Mouse (Mus musculus) T-helper 1 cell (primary cell): ENCODE data around the gene Per1.

ENCODE experiments used
- in situ Hi-C: fragments of 300-600 bp; cut with MboI, MseI; formaldehyde crosslinking; loops from one replicate; pipeline ENCODE4 v1.15.1; 2025; ENCODE audit warnings: high pct_unique_total_duplicates

The Per1 gene

GRCm38 (mm10) chr11:69094697-69095429 lies at the start of gene Per1:
Per1 (plus strand) TSS chr11:69095217.
- in situ Hi-C loops = loop anchor here (10.0 kb wide), 2 partner anchors 660 to 890 kb away; partner anchors contain the start of genes Ctdnep1, Elp5 and Pik3r5

GRCm38 (mm10) chr11:69045531-69046394 lies 49.3 kb upstream of the Per1 start, which contains the start of gene Aurkb:
Aurkb (plus strand) TSS chr11:69045647.
- in situ Hi-C loops = no loop called here

GRCm38 (mm10) chr11:69046395-69046774 lies 48.6 kb upstream of the Per1 start:
- in situ Hi-C loops = no loop called here

GRCm38 (mm10) chr11:69047592-69047991 lies 47.4 kb upstream of the Per1 start:
- in situ Hi-C loops = no loop called here

DNA sequence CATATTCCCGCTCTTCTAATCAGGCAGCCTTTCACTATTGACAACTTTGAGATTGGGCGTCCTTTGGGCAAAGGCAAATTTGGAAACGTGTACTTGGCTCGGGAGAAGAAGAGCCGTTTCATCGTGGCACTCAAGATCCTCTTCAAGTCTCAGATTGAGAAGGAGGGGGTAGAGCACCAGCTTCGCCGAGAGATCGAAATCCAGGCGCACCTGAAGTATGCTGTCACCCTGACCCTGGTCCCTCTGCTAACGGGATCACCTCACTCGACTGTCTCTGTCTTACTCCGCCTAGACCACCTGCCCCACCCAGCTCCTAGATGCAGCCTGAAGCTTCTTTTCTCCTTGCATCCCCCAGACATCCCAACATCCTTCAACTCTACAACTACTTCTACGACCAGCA lies 46.9 kb upstream of the Per1 start:
- in situ Hi-C loops = no loop called here

GRCm38 (mm10) chr11:69050748-69051147 lies 44.3 kb upstream of the Per1 start:
- in situ Hi-C loops = no loop called here

GRCm38 (mm10) chr11:69051771-69052170 lies 43.2 kb upstream of the Per1 start:
- in situ Hi-C loops = no loop called here

GRCm38 (mm10) chr11:69052824-69053421 lies 42.1 kb upstream of the Per1 start:
- in situ Hi-C loops = no loop called here

GRCm38 (mm10) chr11:69053848-69054247 lies 41.2 kb upstream of the Per1 start:
- in situ Hi-C loops = no loop called here

GRCm38 (mm10) chr11:69058265-69058664 lies 36.8 kb upstream of the Per1 start:
- in situ Hi-C loops = no loop called here

- in situ Hi-C loops = no loop called here
These were observed 36.2 kb upstream of the Per1 start for GRCm38 (mm10) chr11:69058729-69059356.

DNA sequence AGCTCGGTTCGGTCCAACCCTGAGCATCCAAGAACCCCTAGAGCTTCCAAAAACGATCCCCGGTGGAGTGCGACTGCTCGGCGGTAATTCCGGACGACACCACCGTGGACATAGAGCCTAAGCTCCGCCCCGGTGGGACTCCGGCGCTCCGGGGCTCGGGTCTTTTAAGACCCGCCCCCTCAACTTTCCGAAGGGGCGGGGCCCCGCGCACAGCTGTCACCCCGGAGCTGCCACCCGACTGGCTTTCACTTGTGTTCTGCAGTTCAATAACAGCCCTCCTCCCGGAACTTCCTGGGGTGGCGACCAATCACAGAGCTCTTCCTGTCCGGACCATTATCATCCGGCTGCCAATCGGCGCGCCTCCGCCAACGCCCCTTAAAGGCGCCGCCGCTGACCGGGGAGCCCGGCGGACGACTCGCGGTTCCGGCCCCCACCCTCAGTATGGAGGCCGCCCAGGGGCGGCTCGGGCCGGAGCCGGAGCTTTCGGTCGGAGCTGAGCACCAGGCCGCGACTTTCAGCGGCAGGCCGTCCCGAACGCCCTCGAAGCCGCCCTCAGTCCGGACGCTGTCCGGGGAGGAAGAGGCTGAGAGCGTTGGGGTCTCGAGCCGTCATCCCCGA lies 35.6 kb upstream of the Per1 start, which contains the start of gene Borcs6:
Borcs6 (plus strand) TSS at position 361 of the 618 bp plus-strand sequence.
- in situ Hi-C loops = no loop called here

- in situ Hi-C loops = loop anchor here (5.0 to 10.0 kb wide), 2 partner anchors 62 to 175 kb away; partner anchors contain the start of genes 9130213A22Rik, Gucy2e and Hes7
These were observed 35.0 kb upstream of the Per1 start for GRCm38 (mm10) chr11:69059975-69060411.

DNA sequence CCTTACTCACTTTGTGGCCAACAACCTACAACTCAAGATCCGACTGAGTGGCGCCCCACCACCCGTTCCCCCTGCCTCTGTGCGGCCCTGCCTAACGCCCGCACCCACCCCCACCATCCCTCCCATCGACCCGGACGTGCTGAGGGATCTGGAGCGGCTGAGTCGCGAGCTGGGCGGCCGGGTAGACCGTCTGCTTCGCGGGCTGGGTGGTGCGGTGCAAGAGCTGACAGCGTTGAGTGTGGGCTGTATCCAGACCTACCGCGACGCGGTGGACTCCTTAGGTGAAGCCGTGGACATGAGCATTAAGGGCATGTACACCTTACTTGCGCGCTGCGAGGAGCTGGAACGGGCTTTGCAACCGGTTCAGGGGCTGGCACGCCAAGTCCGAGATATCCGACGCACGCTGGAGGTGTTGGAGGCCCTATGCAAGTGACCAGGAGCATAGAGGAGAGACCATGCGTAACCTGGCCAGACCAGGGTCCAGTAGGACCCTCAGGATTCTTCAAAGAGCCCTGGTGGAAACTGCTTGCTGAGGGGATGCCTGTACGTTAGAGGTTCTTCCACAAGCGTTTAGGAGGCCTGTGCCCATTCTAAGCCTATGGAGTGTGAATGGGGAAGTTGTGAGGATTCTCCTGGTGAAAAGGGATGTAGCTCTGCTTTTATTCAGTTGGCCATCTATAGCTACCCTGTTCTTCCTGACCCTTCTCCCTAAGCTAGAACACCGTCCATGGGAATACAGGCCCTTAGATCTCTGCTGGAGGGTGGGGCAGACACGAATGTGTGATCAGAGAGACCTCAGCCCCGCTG lies 34.4 kb upstream of the Per1 start:
- in situ Hi-C loops = loop anchor here (5.0 to 10.0 kb wide), 2 partner anchors 62 to 174 kb away; partner anchors contain the start of genes 9130213A22Rik, Gucy2e and Hes7

GRCm38 (mm10) chr11:69061255-69061912 lies 33.6 kb upstream of the Per1 start:
- in situ Hi-C loops = loop anchor here (5.0 to 10.0 kb wide), 2 partner anchors 61 to 173 kb away; partner anchors contain the start of genes 9130213A22Rik, Gucy2e and Hes7

- in situ Hi-C loops = loop anchor here (5.0 to 10.0 kb wide), 2 partner anchors 60 to 173 kb away; partner anchors contain the start of genes 9130213A22Rik, Gucy2e and Hes7
These were observed 32.7 kb upstream of the Per1 start for GRCm38 (mm10) chr11:69062194-69062760.

DNA sequence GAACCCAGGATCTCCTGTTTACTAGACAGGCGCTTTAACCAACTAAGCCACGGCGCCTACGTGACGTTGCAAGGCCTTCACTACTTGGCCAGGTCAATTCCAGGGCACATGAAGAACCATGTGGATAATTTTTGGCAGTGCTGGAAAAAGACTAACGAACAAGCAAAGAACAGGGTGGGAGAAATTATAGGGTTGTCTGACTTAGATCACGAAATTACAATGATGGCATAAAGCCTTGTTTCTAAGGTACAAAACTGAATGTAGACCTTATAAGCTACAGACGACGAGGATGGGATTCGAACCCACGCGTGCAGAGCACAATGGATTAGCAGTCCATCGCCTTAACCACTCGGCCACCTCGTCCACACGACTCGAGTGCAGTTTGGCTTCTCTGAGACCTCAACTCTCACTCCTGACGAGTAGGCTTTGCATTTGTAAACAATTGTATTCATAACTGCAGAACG lies 32.2 kb upstream of the Per1 start:
- in situ Hi-C loops = loop anchor here (5.0 to 10.0 kb wide), 2 partner anchors 60 to 172 kb away; partner anchors contain the start of genes 9130213A22Rik, Gucy2e and Hes7

DNA sequence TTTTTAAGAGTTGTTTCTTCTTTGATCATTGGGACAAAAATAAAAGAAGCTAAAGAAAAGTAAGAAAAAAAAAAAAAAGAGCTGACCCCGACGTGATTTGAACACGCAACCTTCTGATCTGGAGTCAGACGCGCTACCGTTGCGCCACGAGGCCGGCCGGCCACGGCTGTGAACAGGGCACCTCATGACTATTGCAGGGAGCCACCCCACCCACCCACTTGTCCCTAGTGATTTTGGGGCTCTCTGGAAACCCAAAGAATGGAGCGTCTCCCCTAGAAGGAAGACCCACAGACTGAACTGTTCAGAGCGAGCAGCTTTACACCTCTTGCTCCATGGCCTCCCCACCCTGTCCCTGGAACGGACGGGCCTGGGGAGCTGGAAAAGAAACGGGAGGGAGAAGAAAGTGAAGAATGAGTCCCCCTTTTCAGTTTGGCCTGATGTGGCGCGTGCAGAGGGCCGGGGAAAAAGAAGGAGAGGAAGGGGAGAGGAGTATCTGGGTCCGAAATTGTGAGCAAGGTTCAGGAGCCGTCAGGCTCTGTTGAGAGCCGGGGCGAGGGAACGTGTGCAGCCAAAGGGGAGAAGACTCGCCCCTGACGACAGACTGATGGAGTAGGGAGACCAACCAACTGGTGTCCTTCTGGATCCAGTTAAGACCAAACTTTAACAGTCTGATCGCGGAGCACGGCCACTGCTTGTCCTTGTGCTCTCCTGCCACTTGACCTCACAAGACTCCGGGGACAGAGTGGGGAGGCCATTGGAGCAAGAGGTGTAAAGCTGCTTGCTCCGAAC lies 31.4 kb upstream of the Per1 start:
- in situ Hi-C loops = loop anchor here (5.0 to 10.0 kb wide), 2 partner anchors 59 to 171 kb away; partner anchors contain the start of genes 9130213A22Rik, Gucy2e and Hes7
